Mouse (Mus musculus) urinary bladder, postnatal 14 days (tissue): ENCODE measurements around the gene Slc25a19.

Experiments used
- DNase-seq: peaks from one replicate; pipeline ENCODE4 v3.0.0; 2021; ENCODE audit warnings: low spot score

Gene Slc25a19

GRCm38 (mm10) chr11:115595209-115595608 is 32.9 kb downstream of the Slc25a19 start:
- no peak for DNase-seq

GRCm38 (mm10) chr11:115590526-115591075 is 37.5 kb downstream of the Slc25a19 start:
- no peak for DNase-seq

- DNase-seq = no peak
Observed at GRCm38 (mm10) chr11:115587984-115588383, 40.1 kb downstream of the Slc25a19 start.

GRCm38 (mm10) chr11:115586403-115586802 is 41.7 kb downstream of the Slc25a19 start:
- DNase-seq = no peak

GRCm38 (mm10) chr11:115585573-115586100 is 42.5 kb downstream of the Slc25a19 start:
- no peak for DNase-seq

- DNase-seq = no peak
Observed at GRCm38 (mm10) chr11:115584376-115585073, 43.6 kb downstream of the Slc25a19 start.

GRCm38 (mm10) chr11:115582913-115583606 is 45.0 kb downstream of the Slc25a19 start:
- DNase-seq = no peak

GRCm38 (mm10) chr11:115579080-115579479 is 49.0 kb downstream of the Slc25a19 start:
- DNase-seq = no peak

GRCm38 (mm10) chr11:115564961-115565360 is 63.1 kb downstream of the Slc25a19 start:
- no peak for DNase-seq
